Mouse (Mus musculus) liver, embryonic 14 days (tissue): Measurements from ENCODE around the gene Slc25a14. TPM values are rescaled to one million over a fixed set of nuclear protein-coding genes. Genes with fewer than 3 reads are reported as not detected.

ENCODE experiments used
- polyA plus RNA-seq: library from polyadenylated mRNA; depleted of rRNA; stranded (reverse); fragments of >200 nt; gene quantifications from 2 replicates; pipeline ENCODE4 v1.2.3, GENCODE M21; 2012; rRNA removed

Slc25a14 gene
- polyA plus RNA-seq, result 2.4 and 2.6 TPM in 2 replicates

GRCm38 (mm10) chrX:48623379-48624053 lies at the start of gene Slc25a14:
Gene Slc25a14, plus strand, starts transcription at chrX:48623413.

GRCm38 (mm10) chrX:48594099-48594760 lies 29.0 kb upstream of the Slc25a14 start, which contains the start of gene Zfp280c:
Gene Zfp280c, minus strand, starts transcription at chrX:48594504.

GRCm38 (mm10) chrX:48674171-48674570 lies 51.0 kb downstream of the Slc25a14 start, which contains the start of gene Gpr119:
Gene Gpr119, minus strand, starts transcription at chrX:48674478.

GRCm38 (mm10) chrX:48694864-48695371 lies 71.7 kb downstream of the Slc25a14 start, which contains the start of gene Rbmx2:
Gene Rbmx2, plus strand, starts transcription at chrX:48695004.

Other genes starting within 250 kb of the Slc25a14 start
- gene Elf4, start 160.3 kb upstream of the Slc25a14 start, polyA plus RNA-seq, result 3.5 and 4.2 TPM in 2 replicates
- 39.6 and 41.2 TPM in 2 replicates for gene Aifm1, start 109.8 kb upstream of the Slc25a14 start, polyA plus RNA-seq
- gene Rab33a, start 104.1 kb upstream of the Slc25a14 start, polyA plus RNA-seq, result 0.43 and 0.45 TPM in 2 replicates
- gene Zfp280c, start 28.9 kb upstream of the Slc25a14 start, polyA plus RNA-seq, result 5.5 and 5.6 TPM in 2 replicates
- not detected in 2 replicates for gene Gpr119, start 51.1 kb downstream of the Slc25a14 start, polyA plus RNA-seq
- 11.6 and 11.7 TPM in 2 replicates for gene Rbmx2, start 71.6 kb downstream of the Slc25a14 start, polyA plus RNA-seq